Mouse (Mus musculus) monocyte, adult 59 days (primary cell): ENCODE measurements around the gene Foxj2. TPM values are rescaled to one million over a fixed set of nuclear protein-coding genes. Genes with fewer than 3 reads are reported as not detected.

Experiments
- total RNA-seq, 2 experiments: library from RNA; stranded (reverse); gene quantifications; one replicate each; pipeline ENCODE4 v1.2.4; 2023

Gene Foxj2
- 10 to 100 TPM; 36.7 to 38.0 TPM for total RNA-seq

DNA sequence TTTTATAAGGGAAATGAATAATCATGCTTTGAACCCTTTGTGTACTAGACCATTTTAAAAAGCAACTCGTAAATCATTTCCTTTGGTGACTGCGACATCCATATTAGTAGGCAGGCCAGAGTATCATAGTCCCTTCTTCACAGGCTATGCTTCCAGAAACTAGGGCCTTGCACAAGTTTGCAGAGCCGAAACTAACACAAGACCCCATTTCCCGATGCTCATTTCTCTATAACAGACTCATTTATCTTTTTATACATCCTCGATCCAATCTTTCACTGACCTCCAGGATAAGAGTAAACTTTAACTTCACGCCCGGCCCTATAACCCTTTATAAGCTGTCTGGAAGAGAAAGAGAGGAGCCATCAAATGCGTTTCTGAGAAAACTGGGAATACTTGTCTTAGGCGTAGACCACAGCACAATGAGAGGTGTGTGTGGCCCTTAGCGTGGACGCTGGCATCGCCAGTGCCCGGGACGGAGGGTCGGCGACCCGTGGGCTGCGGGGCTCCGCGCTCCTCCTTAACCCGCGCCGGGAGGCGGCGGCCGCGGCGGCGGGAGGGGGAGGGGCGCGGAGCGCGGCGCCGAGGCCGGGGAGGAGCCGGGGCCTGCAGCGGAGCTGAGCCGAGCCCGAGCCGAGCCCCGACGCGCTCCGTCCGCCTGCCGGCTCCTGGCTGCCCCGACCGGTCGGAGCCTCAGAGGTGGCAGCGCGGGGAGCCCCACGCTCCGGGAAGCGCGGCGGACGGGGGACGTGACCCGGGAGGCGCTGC lies at the start of gene Foxj2:
TSS of gene Foxj2 (plus strand) at position 609 of the 765 bp plus-strand sequence.

DNA sequence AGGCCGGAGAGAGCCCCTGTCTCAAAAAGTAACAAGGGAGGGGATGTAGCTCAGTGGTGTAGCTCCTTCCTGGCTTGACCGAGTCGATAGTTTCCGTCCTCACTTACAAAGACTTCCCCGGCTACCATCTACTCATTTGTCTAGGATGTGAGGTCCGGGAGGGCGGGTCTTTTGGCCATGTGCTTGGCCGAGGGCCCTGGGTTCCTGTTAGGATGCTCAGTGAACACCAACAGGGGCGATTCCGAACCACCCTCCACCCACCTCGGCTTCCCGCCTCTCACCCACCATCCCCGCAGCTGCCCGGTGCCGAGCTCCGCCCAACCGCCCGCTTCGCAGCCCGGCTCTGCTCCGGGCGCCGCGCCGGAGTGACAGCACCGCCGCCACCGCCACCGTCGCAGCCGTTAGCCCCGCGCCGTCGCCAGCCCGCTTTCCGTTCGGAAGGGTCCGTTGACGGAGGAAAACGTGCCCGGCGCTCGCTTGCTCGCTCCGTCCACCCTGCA lies 18.4 kb upstream of the Foxj2 start, which contains the start of gene Slc2a3:
TSS of gene Slc2a3 (minus strand) at position 340 of the 500 bp plus-strand sequence.

DNA sequence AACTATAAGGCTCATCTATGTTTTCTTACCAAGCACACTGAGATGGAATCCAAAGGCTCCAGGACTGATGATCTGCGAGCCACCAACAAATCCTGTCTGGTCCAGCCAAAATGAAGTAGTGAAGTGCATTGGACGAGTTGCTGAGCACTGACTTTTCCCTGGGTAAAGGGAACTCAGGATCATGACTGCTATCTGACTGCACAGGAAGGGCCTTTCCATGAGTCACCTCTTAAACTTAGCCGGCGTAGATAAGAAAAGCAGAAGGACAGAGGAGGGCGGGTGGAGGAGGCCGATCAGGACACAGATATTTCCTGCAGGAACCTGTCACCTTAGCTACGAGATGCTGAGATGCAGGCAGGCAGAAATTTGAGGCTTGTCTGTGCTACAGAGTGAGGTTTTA lies 36.2 kb downstream of the Foxj2 start, which contains the start of gene C3ar1:
TSS of gene C3ar1 (minus strand) at position 207 of the 400 bp plus-strand sequence.

DNA sequence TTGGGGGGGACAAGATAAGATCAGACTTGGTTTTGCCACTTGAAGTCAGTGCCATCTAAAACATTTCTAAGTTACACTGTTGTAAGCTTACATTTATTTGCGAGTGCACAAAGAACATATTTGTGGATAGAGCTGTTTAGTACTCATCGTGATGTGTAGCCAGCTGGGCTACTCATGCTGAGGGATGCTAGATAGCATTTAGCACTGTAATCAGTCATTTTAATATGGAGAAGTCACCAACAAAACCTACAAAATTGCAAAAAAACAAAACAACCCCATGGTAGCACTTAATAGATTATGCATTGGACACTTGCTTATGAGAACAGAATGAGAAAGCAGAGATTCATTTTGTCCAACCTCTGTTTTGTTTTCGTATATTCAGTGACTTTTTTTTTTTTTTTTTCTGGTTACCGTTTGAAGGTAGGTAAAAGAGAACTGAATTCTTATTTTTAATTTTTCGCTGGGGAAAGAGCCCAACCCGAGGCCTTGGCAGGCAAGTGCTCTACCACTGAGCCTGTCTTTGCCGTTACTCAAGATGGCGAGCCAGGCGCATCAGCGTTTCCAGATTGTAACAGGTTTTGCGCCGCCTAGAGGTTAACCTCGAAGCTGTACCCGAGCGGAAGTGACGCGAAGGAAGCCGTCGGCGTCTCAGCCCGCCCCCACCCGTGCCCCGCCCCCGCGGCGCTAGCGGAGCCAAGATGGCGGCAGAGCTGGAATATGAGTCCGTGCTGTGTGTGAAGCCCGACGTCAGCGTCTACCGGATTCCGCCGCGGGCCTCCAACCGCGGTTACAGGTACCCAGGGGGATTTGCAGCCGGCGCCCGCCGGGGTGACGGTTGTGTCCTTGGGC lies 54.4 kb downstream of the Foxj2 start, which contains the start of gene Necap1:
TSS of gene Necap1 (plus strand) at position 604 of the 849 bp plus-strand sequence.

Other genes with a start within 250 kb of the Foxj2 start
- 100 to 1,000 TPM; 346 to 368 TPM for gene Apobec1, start 217.5 kb upstream of the Foxj2 start, total RNA-seq
- under 1 TPM; 0.52 to 0.64 TPM for gene Gdf3, start 209.8 kb upstream of the Foxj2 start, total RNA-seq
- not detected for gene Dppa3, start 193.5 kb upstream of the Foxj2 start, total RNA-seq
- not detected for gene Nanog, start 112.4 kb upstream of the Foxj2 start, total RNA-seq
- 1 to 10 TPM; 4.6 to 7.1 TPM for gene Slc2a3, start 18.3 kb upstream of the Foxj2 start, total RNA-seq
- 1 to 10 TPM; 1.2 to 1.9 TPM for gene C3ar1, start 36.2 kb downstream of the Foxj2 start, total RNA-seq
- 10 to 100 TPM; 96.4 to 96.9 TPM for gene Necap1, start 54.6 kb downstream of the Foxj2 start, total RNA-seq
- gene Clec4a1, start 101.9 kb downstream of the Foxj2 start, total RNA-seq = 100 to 1,000 TPM; 455 to 474 TPM
- 100 to 1,000 TPM; 451 to 523 TPM for gene Clec4a3, start 132.6 kb downstream of the Foxj2 start, total RNA-seq
- gene Clec4a4, start 170.5 kb downstream of the Foxj2 start, total RNA-seq = 10 to 100 TPM; 12.8 to 13.9 TPM
- gene Clec4b1, start 230.0 kb downstream of the Foxj2 start, total RNA-seq = 10 to 100 TPM; 15.0 to 27.0 TPM